Mouse (Mus musculus) forebrain, embryonic 12.5 days (tissue): ENCODE results near the gene Itpkb. TPM values are rescaled to one million over a fixed set of nuclear protein-coding genes. Genes with fewer than 3 reads are reported as not detected.

ENCODE experiments used
- polyA plus RNA-seq: library from polyadenylated mRNA; unstranded; fragments of >200 nt; fragmentation: Nextera tagmentation; extraction: Ambion mirVana; gene quantifications from 2 replicates; pipeline ENCODE4 v1.2.1, GENCODE M21; 2016

The Itpkb gene
- polyA plus RNA-seq, 1 experiment from 2014 or later: 4.2 TPM

Other genes with a start within 250 kb of the Itpkb start
- 1.4 and 2.0 TPM in 2 replicates for gene Coq8a, start 130.9 kb upstream of the Itpkb start, polyA plus RNA-seq
- 6.4 and 7.9 TPM in 2 replicates for gene Psen2, start 67.0 kb upstream of the Itpkb start, polyA plus RNA-seq
- gene Stum, start 153.0 kb downstream of the Itpkb start, polyA plus RNA-seq: 0.44 and 0.66 TPM in 2 replicates
- gene Parp1, start 238.4 kb downstream of the Itpkb start, polyA plus RNA-seq: 241 and 255 TPM in 2 replicates